Mouse (Mus musculus) neural tube, embryonic 11.5 days (tissue): ENCODE measurements at regions not wholly inside any gene's neighbourhood (a gene's known extent, or its start where the extent isn't known, plus 50 kb on each side); places are given as distances from the start of the nearest gene placed in this dataset.

Experiments
- ATAC-seq: fragments of 200-750 bp; cut with Nextera tagmentation; 2 replicates; pipeline ENCODE4 v1.8.0; 2017; ENCODE audit warnings: moderate number of reproducible peaks, mild to moderate bottlenecking, moderate TSS enrichment, moderate library complexity; ENCODE audit not compliant: insufficient read depth, low FRiP score, low TSS enrichment
- DNase-seq: peaks from one replicate; pipeline ENCODE4 v3.0.0-alpha.2; 2015; ENCODE audit warnings: low spot score
- H3K27ac ChIP-seq: fragments of 300-500 bp; sonication (generic); 2 replicates; pipeline ENCODE4 v1.5.1; 2014; ENCODE audit warnings: low read depth, mild to moderate bottlenecking, low read length
- H3K27me3 ChIP-seq: fragments of 300-500 bp; sonication (generic); 2 replicates; pipeline ENCODE4 v1.6.1; 2014; ENCODE audit warnings: mild to moderate bottlenecking, low read length, mixed read lengths; ENCODE audit not compliant: control insufficient read depth, insufficient read depth
- H3K36me3 ChIP-seq: fragments of 300-500 bp; sonication (generic); 2 replicates; pipeline ENCODE4 v1.6.1; 2014; ENCODE audit warnings: mild to moderate bottlenecking, low read length, moderate library complexity, mixed read lengths; ENCODE audit not compliant: control insufficient read depth, insufficient read depth
- H3K4me1 ChIP-seq: fragments of 300-500 bp; sonication (generic); 2 replicates; pipeline ENCODE4 v1.6.1; 2014; ENCODE audit warnings: low read length, mixed read lengths; ENCODE audit not compliant: control insufficient read depth, insufficient read depth
- H3K4me2 ChIP-seq: fragments of 300-500 bp; sonication (generic); 2 replicates; pipeline ENCODE4 v1.6.1; 2014; ENCODE audit warnings: low read depth, mild to moderate bottlenecking, moderate library complexity
- H3K4me3 ChIP-seq: fragments of 300-500 bp; sonication (generic); 2 replicates; pipeline ENCODE4 v1.5.1; 2014; ENCODE audit warnings: low read depth, low read length
- H3K9ac ChIP-seq: fragments of 300-500 bp; sonication (generic); 2 replicates; pipeline ENCODE4 v1.6.1; 2014; ENCODE audit warnings: mild to moderate bottlenecking, low read length
- H3K9me3 ChIP-seq: fragments of 300-500 bp; sonication (generic); 2 replicates; pipeline ENCODE4 v1.6.1; 2016; ENCODE audit warnings: low read length; ENCODE audit not compliant: control insufficient read depth
- WGBS: fragments of 180-500 bp; shearing (Covaris S2); extraction: QIAGEN DNeasy Blood & Tissue Kit; methylation state at CpG from one replicate; pipeline ENCODE4 v1.1.7; 2014; 5-methylcytosine and 5-hydroxymethylcytosine counted together

GRCm38 (mm10) chr11:90110170-90110569, 77.3 kb upstream of the Gm45716 start:
- Histone ChIP-seq H3K4me1 (no peaks in the 10 kb centered on the region; the same call in 1 of the 2 replicates), H3K36me3 (no peaks in the 10 kb centered on the region), H3K27ac (0 out of 2 replicates have a peak overlapping the region, but pooled peaks have one; percentile 10), H3K27me3 (no peaks in the 10 kb centered on the region), H3K9ac (no peak overlapping the region), H3K9me3 (no peaks in the 10 kb centered on the region), H3K4me3 (no peak overlapping the region), H3K4me2 (no peak overlapping the region)
- WGBS, result 54% methylated on average over 3 of the region's 3 CpGs
- ATAC-seq (peak; percentile 32), DNase-seq (no peak)

GRCm38 (mm10) chr11:90112174-90112573, 75.3 kb upstream of the Gm45716 start:
- no peak overlapping the region for H3K4me2 ChIP-seq
- WGBS, result 87% methylated on average over 7 of the region's 7 CpGs
- no peak overlapping the region for H3K9ac ChIP-seq
- ATAC-seq (no peak), DNase-seq (no peak)
- no peaks in the 10 kb centered on the region; the same call in 1 of the 2 replicates for H3K4me1 ChIP-seq
- H3K9me3 ChIP-seq, result no peaks in the 10 kb centered on the region
- no peak overlapping the region for H3K27ac ChIP-seq
- no peaks in the 10 kb centered on the region for H3K36me3 ChIP-seq
- H3K27me3 ChIP-seq, result no peaks in the 10 kb centered on the region
- H3K4me3 ChIP-seq, result no peak overlapping the region

- Histone ChIP-seq H3K4me3 (no peak overlapping the region), H3K9me3 (no peaks in the 10 kb centered on the region), H3K27ac (no peak overlapping the region), H3K9ac (no peak overlapping the region), H3K36me3 (no peaks in the 10 kb centered on the region), H3K27me3 (no peaks in the 10 kb centered on the region), H3K4me1 (no peaks in the 10 kb centered on the region), H3K4me2 (no peak overlapping the region)
- WGBS, result 55% methylated on average over 20 of the region's 20 CpGs
- DNase-seq (no peak), ATAC-seq (no peak)
Observed at GRCm38 (mm10) chr11:90116676-90117663, 70.5 kb upstream of the Gm45716 start.

DNA sequence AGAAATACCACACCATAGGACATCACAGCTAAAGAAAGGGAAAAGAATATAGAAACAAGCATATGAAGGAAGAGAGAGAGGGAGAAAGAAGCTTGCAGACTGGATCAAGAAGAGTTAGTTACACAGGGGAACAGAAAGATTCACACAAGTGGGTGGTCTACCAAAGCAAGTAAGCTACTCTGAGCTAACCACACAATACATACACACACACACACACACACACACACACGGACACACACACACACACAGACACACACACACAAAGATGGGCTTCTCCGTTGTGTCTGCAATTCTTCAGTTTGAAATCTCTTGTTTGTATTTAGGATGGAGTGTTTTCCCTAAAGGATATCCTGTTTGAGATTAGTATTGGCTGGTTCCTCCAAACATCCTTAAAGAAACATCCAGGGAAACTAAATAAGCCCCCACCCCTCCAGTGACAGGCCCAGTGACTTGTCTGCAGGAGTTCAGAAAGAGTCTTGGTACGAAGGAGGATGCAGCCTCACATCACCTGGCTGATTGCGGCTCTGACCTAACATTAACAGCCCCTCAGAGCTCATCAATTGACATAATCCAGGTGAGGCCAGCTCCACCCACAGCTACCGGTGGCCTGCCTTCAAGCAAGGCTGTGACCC, 69.7 kb upstream of the Gm45716 start:
- Histone ChIP-seq H3K9ac (no peak overlapping the region), H3K4me2 (no peak overlapping the region), H3K4me1 (no peaks in the 10 kb centered on the region), H3K9me3 (no peaks in the 10 kb centered on the region), H3K27ac (no peak overlapping the region), H3K4me3 (no peak overlapping the region), H3K36me3 (no peaks in the 10 kb centered on the region), H3K27me3 (no peaks in the 10 kb centered on the region)
- DNase-seq (no peak), ATAC-seq (no peak)
- 75% methylated on average over 5 of the region's 5 CpGs for WGBS

- Histone ChIP-seq H3K4me3 (no peak overlapping the region), H3K36me3 (no peaks in the 10 kb centered on the region), H3K27ac (no peak overlapping the region), H3K27me3 (no peaks in the 10 kb centered on the region), H3K9ac (no peak overlapping the region), H3K9me3 (no peaks in the 10 kb centered on the region), H3K4me1 (no peaks in the 10 kb centered on the region), H3K4me2 (no peak overlapping the region)
- DNase-seq, result no peak
- no peak for ATAC-seq
- WGBS, result 60% methylated on average over 3 of the region's 3 CpGs
Observed at GRCm38 (mm10) chr11:90121902-90122301, 65.6 kb upstream of the Gm45716 start.

GRCm38 (mm10) chr11:90122709-90123108, 64.8 kb upstream of the Gm45716 start:
- no peaks in the 10 kb centered on the region for H3K4me1 ChIP-seq
- DNase-seq (no peak), ATAC-seq (no peak)
- no peak overlapping the region for H3K9ac ChIP-seq
- H3K27ac ChIP-seq, result no peak overlapping the region
- H3K4me2 ChIP-seq, result no peak overlapping the region
- no peaks in the 10 kb centered on the region for H3K9me3 ChIP-seq
- WGBS, result 81% methylated on average over 3 of the region's 3 CpGs
- H3K36me3 ChIP-seq, result no peaks in the 10 kb centered on the region
- no peak overlapping the region for H3K4me3 ChIP-seq
- no peaks in the 10 kb centered on the region for H3K27me3 ChIP-seq

DNA sequence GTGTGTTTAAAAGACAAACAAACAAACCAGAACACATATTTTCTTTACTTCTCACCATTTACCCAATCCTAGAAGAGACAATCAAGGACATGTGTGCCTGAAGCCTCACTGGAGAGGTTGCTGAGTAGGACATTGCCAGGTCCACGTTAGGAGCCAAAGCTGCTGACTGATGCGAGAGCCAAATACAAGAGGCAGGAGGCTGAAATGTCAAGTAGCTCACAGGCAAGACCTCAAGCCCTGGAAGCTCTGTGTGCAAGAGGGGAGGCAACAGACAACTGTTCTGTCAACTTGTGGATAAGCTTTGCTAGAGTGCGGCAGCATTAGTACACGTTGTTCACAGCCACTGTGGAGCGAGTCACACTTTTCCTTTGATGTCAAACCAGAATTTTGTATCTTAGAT, 63.6 kb upstream of the Gm45716 start:
- ATAC-seq (no peak), DNase-seq (no peak)
- Histone ChIP-seq H3K36me3 (no peaks in the 10 kb centered on the region), H3K4me2 (no peak overlapping the region), H3K9ac (no peak overlapping the region), H3K9me3 (no peaks in the 10 kb centered on the region), H3K4me3 (no peak overlapping the region), H3K27ac (no peak overlapping the region), H3K4me1 (no peaks in the 10 kb centered on the region), H3K27me3 (no peaks in the 10 kb centered on the region)
- 86% methylated on average over 5 of the region's 5 CpGs for WGBS

GRCm38 (mm10) chr11:90126289-90126688, 61.2 kb upstream of the Gm45716 start:
- H3K9me3 ChIP-seq, result no peaks in the 10 kb centered on the region
- no peak for ATAC-seq
- no peaks in the 10 kb centered on the region for H3K27me3 ChIP-seq
- no peaks in the 10 kb centered on the region for H3K36me3 ChIP-seq
- no peaks in the 10 kb centered on the region for H3K4me1 ChIP-seq
- no peak for DNase-seq
- no peak overlapping the region for H3K4me2 ChIP-seq
- WGBS, result 68% methylated on average over 4 of the region's 4 CpGs
- no peak overlapping the region for H3K27ac ChIP-seq
- no peak overlapping the region for H3K4me3 ChIP-seq
- no peak overlapping the region for H3K9ac ChIP-seq
